Mouse (Mus musculus): Measurements from ENCODE around the gene Ets2. TPM values are rescaled to one million over a fixed set of nuclear protein-coding genes. Genes with fewer than 3 reads are reported as not detected.

Gene Ets2
- polyA plus RNA-seq, 1 experiment from 2014 or later, result 52.8 TPM

GRCm38 (mm10) chr16:95742740-95743030, 40.8 kb downstream of the Ets2 start:
- 28% methylated on average over 6 of the region's 6 CpGs for WGBS
- H3K4me1 ChIP-seq (replicated peaks; ENCODE audit: control insufficient read depth, insufficient read depth, low read length), result peaks cover 17% of the 10 kb centered on the region
- H3K9me3 ChIP-seq (ENCODE audit: control insufficient read depth, low read length), result no peaks in the 10 kb centered on the region
- peak overlapping the region; percentile 47 for H3K27ac ChIP-seq (ENCODE audit: low read depth)
- H3K27me3 ChIP-seq (replicated peaks; ENCODE audit: control insufficient read depth, insufficient read depth, low read length), result no peaks in the 10 kb centered on the region
- ATAC-seq (replicated peaks; ENCODE audit: low FRiP score, low TSS enrichment, low read depth) (no peak), DNase-seq (ENCODE audit: low spot score) (no peak)
- H3K4me2 ChIP-seq (ENCODE audit: low read length), result no peak overlapping the region
- no peaks in the 10 kb centered on the region for H3K36me3 ChIP-seq (ENCODE audit: control insufficient read depth, insufficient read depth, low read length)
- H3K4me3 ChIP-seq (ENCODE audit: low read depth, low read length), result no peak overlapping the region
- H3K9ac ChIP-seq (ENCODE audit: low read length), result no peak overlapping the region

- no peak for DNase-seq (ENCODE audit: low spot score)
Measured at GRCm38 (mm10) chr16:95743104-95743503, 41.2 kb downstream of the Ets2 start.

GRCm38 (mm10) chr16:95744771-95745170, 42.9 kb downstream of the Ets2 start:
- Histone ChIP-seq H3K4me1 (replicated peaks; ENCODE audit: control insufficient read depth, insufficient read depth, low read length) (peaks cover 24% of the 10 kb centered on the region), H3K36me3 (ENCODE audit: control insufficient read depth, insufficient read depth, low read length) (no peaks in the 10 kb centered on the region), H3K27me3 (replicated peaks; ENCODE audit: control insufficient read depth, insufficient read depth, low read length) (no peaks in the 10 kb centered on the region), H3K27ac (ENCODE audit: low read depth) (no peak overlapping the region), H3K9me3 (ENCODE audit: control insufficient read depth, low read length) (no peaks in the 10 kb centered on the region), H3K4me3 (ENCODE audit: low read depth, low read length) (no peak overlapping the region), H3K9ac (ENCODE audit: low read length) (no peak overlapping the region), H3K4me2 (ENCODE audit: low read length) (no peak overlapping the region)
- ATAC-seq (replicated peaks; ENCODE audit: low FRiP score, low TSS enrichment, low read depth) (no peak), DNase-seq (ENCODE audit: low spot score) (no peak)
- 44% methylated on average over 8 of the region's 8 CpGs for WGBS

More at GRCm38 (mm10) chr16:95743104-95743503, 41.2 kb downstream of the Ets2 start:
- no peak overlapping the region for H3K4me3 ChIP-seq (ENCODE audit: low read depth, low read length)
- no peaks in the 10 kb centered on the region for H3K36me3 ChIP-seq (ENCODE audit: control insufficient read depth, insufficient read depth, low read length)
- H3K9ac ChIP-seq (ENCODE audit: low read length), result no peak overlapping the region
- ATAC-seq (replicated peaks; ENCODE audit: low FRiP score, low TSS enrichment, low read depth), result no peak
- no peaks in the 10 kb centered on the region for H3K9me3 ChIP-seq (ENCODE audit: control insufficient read depth, low read length)
- no peak overlapping the region for H3K4me2 ChIP-seq (ENCODE audit: low read length)
- WGBS, result 41% methylated on average over 4 of the region's 4 CpGs
- peak overlapping the region; percentile 19 for H3K27ac ChIP-seq (ENCODE audit: low read depth)
- H3K4me1 ChIP-seq (replicated peaks; ENCODE audit: control insufficient read depth, insufficient read depth, low read length), result peaks cover 17% of the 10 kb centered on the region
- H3K27me3 ChIP-seq (replicated peaks; ENCODE audit: control insufficient read depth, insufficient read depth, low read length), result no peaks in the 10 kb centered on the region

GRCm38 (mm10) chr16:95745685-95746084, 43.8 kb downstream of the Ets2 start:
- no peaks in the 10 kb centered on the region for H3K36me3 ChIP-seq (ENCODE audit: control insufficient read depth, insufficient read depth, low read length)
- no peak overlapping the region for H3K27ac ChIP-seq (ENCODE audit: low read depth)
- no peak overlapping the region for H3K9ac ChIP-seq (ENCODE audit: low read length)
- no peak overlapping the region for H3K4me2 ChIP-seq (ENCODE audit: low read length)
- DNase-seq (ENCODE audit: low spot score) (no peak), ATAC-seq (replicated peaks; ENCODE audit: low FRiP score, low TSS enrichment, low read depth) (no peak)
- 69% methylated on average over 3 of the region's 3 CpGs for WGBS
- no peak overlapping the region for H3K4me3 ChIP-seq (ENCODE audit: low read depth, low read length)
- H3K27me3 ChIP-seq (replicated peaks; ENCODE audit: control insufficient read depth, insufficient read depth, low read length), result no peaks in the 10 kb centered on the region
- H3K9me3 ChIP-seq (ENCODE audit: control insufficient read depth, low read length), result no peaks in the 10 kb centered on the region
- H3K4me1 ChIP-seq (replicated peaks; ENCODE audit: control insufficient read depth, insufficient read depth, low read length), result peaks cover 24% of the 10 kb centered on the region

DNA sequence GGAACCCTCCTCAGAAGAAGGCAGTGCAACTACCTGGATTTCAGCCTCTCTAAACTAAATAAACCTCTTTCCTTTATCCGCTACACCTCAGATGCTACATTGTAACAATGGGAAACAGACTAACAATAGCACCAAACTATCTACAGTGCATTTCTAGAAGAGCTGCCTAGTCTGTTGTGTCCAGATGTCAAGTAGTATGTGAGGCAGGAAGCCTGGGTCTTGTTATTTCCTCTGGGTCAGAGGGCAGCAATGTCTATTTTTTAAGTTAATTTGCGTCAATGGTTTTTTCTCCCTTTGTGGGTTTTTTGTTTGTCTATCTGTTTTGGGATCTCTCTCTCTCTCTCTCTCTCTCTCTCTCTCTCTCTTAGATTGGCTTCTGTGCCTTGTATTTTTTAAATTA, 44.7 kb downstream of the Ets2 start:
- H3K4me2 ChIP-seq (ENCODE audit: low read length), result no peak overlapping the region
- H3K9me3 ChIP-seq (ENCODE audit: control insufficient read depth, low read length), result no peaks in the 10 kb centered on the region
- no peak overlapping the region for H3K9ac ChIP-seq (ENCODE audit: low read length)
- ATAC-seq (replicated peaks; ENCODE audit: low FRiP score, low TSS enrichment, low read depth), result no peak
- H3K4me3 ChIP-seq (ENCODE audit: low read depth, low read length), result no peak overlapping the region
- peaks cover 19% of the 10 kb centered on the region for H3K4me1 ChIP-seq (replicated peaks; ENCODE audit: control insufficient read depth, insufficient read depth, low read length)
- H3K36me3 ChIP-seq (ENCODE audit: control insufficient read depth, insufficient read depth, low read length), result no peaks in the 10 kb centered on the region
- H3K27me3 ChIP-seq (replicated peaks; ENCODE audit: control insufficient read depth, insufficient read depth, low read length), result no peaks in the 10 kb centered on the region
- WGBS, result 77% methylated on average over 2 of the region's 2 CpGs
- no peak overlapping the region for H3K27ac ChIP-seq (ENCODE audit: low read depth)
- no peak for DNase-seq (ENCODE audit: low spot score)

DNA sequence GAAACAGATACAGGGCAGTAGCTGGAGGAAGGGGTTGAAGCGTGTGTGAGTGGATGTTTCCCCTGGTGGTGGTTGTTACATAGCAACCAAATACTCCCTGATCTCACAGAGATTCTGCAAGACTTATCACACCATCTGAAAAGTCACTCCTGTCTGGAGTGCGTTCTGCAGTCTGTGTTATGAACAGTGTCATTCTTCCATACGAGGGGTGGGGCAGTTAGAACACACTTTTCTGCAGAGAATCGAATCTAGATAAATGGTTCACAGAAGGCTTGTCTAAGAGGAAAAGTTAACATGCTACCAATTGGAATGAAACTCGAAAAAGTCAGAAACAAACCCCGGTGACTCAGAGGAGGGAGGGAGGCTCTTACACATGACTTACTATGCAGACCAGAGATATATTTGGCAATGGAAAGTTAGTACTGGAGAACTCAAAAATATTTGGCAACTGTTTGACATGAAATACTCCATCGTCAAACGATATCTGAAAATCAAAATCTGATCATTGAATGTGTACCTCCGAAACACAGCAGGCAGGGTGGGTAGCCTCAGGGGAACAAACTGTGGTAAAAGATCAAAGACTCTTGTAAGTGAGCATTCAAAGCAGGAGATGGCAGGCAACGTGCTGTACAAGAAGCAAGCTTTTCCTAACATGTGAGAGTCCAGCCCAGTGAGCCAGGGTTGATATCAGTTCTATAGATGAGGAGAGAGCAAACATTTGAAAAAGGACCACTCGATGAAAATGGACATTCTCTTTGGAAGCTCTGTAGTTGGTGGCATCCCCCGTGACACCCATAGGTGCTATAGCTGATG, 47.6 kb downstream of the Ets2 start:
- H3K9me3 ChIP-seq (ENCODE audit: control insufficient read depth, low read length), result no peaks in the 10 kb centered on the region
- DNase-seq (ENCODE audit: low spot score), result no peak
- no peak overlapping the region for H3K4me3 ChIP-seq (ENCODE audit: low read depth, low read length)
- 0 out of 2 replicates have a peak, but pooled peaks have one; percentile 47 for ATAC-seq (replicated peaks; ENCODE audit: low FRiP score, low TSS enrichment, low read depth)
- H3K4me1 ChIP-seq (replicated peaks; ENCODE audit: control insufficient read depth, insufficient read depth, low read length), result peaks cover 16% of the 10 kb centered on the region
- H3K9ac ChIP-seq (ENCODE audit: low read length), result no peak overlapping the region
- H3K27ac ChIP-seq (ENCODE audit: low read depth), result no peak overlapping the region; the same call in 1 of the 2 replicates
- no peak overlapping the region for H3K4me2 ChIP-seq (ENCODE audit: low read length)
- 60% methylated on average over 12 of the region's 12 CpGs for WGBS
- no peaks in the 10 kb centered on the region for H3K36me3 ChIP-seq (ENCODE audit: control insufficient read depth, insufficient read depth, low read length)
- H3K27me3 ChIP-seq (replicated peaks; ENCODE audit: control insufficient read depth, insufficient read depth, low read length), result no peaks in the 10 kb centered on the region

- H3K4me3 ChIP-seq (ENCODE audit: low read depth, low read length), result no peak overlapping the region
- WGBS, result 68% methylated on average over 6 of the region's 6 CpGs
- ATAC-seq (replicated peaks; ENCODE audit: low FRiP score, low TSS enrichment, low read depth), result 0 out of 2 replicates have a peak, but pooled peaks have one; percentile 32
- no peaks in the 10 kb centered on the region for H3K27me3 ChIP-seq (replicated peaks; ENCODE audit: control insufficient read depth, insufficient read depth, low read length)
- H3K9me3 ChIP-seq (ENCODE audit: control insufficient read depth, low read length), result no peaks in the 10 kb centered on the region
- no peak overlapping the region for H3K9ac ChIP-seq (ENCODE audit: low read length)
- peaks cover 15% of the 10 kb centered on the region for H3K4me1 ChIP-seq (replicated peaks; ENCODE audit: control insufficient read depth, insufficient read depth, low read length)
- no peak overlapping the region for H3K4me2 ChIP-seq (ENCODE audit: low read length)
- H3K27ac ChIP-seq (ENCODE audit: low read depth), result no peak overlapping the region
- H3K36me3 ChIP-seq (ENCODE audit: control insufficient read depth, insufficient read depth, low read length), result no peaks in the 10 kb centered on the region
- no peak for DNase-seq (ENCODE audit: low spot score)
Measured at GRCm38 (mm10) chr16:95750211-95750629, 48.3 kb downstream of the Ets2 start.

GRCm38 (mm10) chr16:95752502-95752901, 50.6 kb downstream of the Ets2 start:
- Histone ChIP-seq H3K27me3 (replicated peaks; ENCODE audit: control insufficient read depth, insufficient read depth, low read length) (no peaks in the 10 kb centered on the region), H3K36me3 (ENCODE audit: control insufficient read depth, insufficient read depth, low read length) (no peaks in the 10 kb centered on the region), H3K4me3 (ENCODE audit: low read depth, low read length) (no peak overlapping the region), H3K27ac (ENCODE audit: low read depth) (no peak overlapping the region), H3K4me2 (ENCODE audit: low read length) (no peak overlapping the region), H3K9ac (ENCODE audit: low read length) (no peak overlapping the region), H3K4me1 (replicated peaks; ENCODE audit: control insufficient read depth, insufficient read depth, low read length) (peaks cover 11% of the 10 kb centered on the region), H3K9me3 (ENCODE audit: control insufficient read depth, low read length) (no peaks in the 10 kb centered on the region)
- WGBS, result 65% methylated on average over 9 of the region's 9 CpGs
- ATAC-seq (replicated peaks; ENCODE audit: low FRiP score, low TSS enrichment, low read depth) (no peak), DNase-seq (ENCODE audit: low spot score) (no peak)

GRCm38 (mm10) chr16:95753295-95753694, 51.4 kb downstream of the Ets2 start:
- no peak overlapping the region for H3K4me2 ChIP-seq (ENCODE audit: low read length)
- no peaks in the 10 kb centered on the region for H3K27me3 ChIP-seq (replicated peaks; ENCODE audit: control insufficient read depth, insufficient read depth, low read length)
- no peak overlapping the region for H3K4me3 ChIP-seq (ENCODE audit: low read depth, low read length)
- ATAC-seq (replicated peaks; ENCODE audit: low FRiP score, low TSS enrichment, low read depth), result no peak
- H3K4me1 ChIP-seq (replicated peaks; ENCODE audit: control insufficient read depth, insufficient read depth, low read length), result peaks cover 11% of the 10 kb centered on the region
- H3K36me3 ChIP-seq (ENCODE audit: control insufficient read depth, insufficient read depth, low read length), result no peaks in the 10 kb centered on the region
- DNase-seq (ENCODE audit: low spot score), result no peak
- H3K9ac ChIP-seq (ENCODE audit: low read length), result no peak overlapping the region
- no peak overlapping the region for H3K27ac ChIP-seq (ENCODE audit: low read depth)
- H3K9me3 ChIP-seq (ENCODE audit: control insufficient read depth, low read length), result no peaks in the 10 kb centered on the region
- WGBS, result 19% methylated on average over 7 of the region's 7 CpGs

Data from intestine, embryonic 14.5 days (tissue).